Mouse (Mus musculus) thymus, postnatal 36 days (tissue): ENCODE results near the gene Pdcd1.
"Not testable (repeated sequence)": the region's sequence is repeated elsewhere in the genome, so short reads cannot be mapped to it uniquely, and the experiment has no call there.

Experiments used
- DNase-seq, 2 experiments: peaks; one replicate each; pipeline ENCODE4 v3.0.0; 2022; ENCODE audit warnings: mixed read lengths in 2 of 2

The Pdcd1 gene

GRCm38 (mm10) chr1:94052373-94052772 is at the start of gene Pdcd1:
TSS of gene Pdcd1 (minus strand) at chr1:94052553.
- peak; percentile 50 to 66 for DNase-seq

DNA sequence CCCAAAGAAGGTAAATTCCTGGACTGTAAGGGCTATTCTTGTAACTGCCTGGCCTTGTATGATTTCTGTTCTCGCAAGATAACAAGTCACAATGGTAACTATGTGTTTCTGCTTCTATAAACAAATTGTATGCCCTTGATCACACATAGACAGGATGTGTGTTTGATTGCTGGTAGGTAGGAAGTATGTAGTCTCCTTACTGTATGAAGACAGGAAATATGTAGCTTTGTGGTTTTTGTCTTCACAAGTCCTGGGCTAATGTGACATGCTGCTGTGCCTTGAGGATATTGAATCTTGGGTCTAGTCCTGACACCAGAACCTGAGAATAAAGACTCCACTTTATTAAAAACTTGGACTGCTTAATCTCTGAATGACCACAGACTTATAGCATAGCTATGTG is 39.4 kb upstream of the Pdcd1 start:
- DNase-seq = no peak

GRCm38 (mm10) chr1:94086311-94086898 is 34.1 kb upstream of the Pdcd1 start:
- DNase-seq = no peak

DNA sequence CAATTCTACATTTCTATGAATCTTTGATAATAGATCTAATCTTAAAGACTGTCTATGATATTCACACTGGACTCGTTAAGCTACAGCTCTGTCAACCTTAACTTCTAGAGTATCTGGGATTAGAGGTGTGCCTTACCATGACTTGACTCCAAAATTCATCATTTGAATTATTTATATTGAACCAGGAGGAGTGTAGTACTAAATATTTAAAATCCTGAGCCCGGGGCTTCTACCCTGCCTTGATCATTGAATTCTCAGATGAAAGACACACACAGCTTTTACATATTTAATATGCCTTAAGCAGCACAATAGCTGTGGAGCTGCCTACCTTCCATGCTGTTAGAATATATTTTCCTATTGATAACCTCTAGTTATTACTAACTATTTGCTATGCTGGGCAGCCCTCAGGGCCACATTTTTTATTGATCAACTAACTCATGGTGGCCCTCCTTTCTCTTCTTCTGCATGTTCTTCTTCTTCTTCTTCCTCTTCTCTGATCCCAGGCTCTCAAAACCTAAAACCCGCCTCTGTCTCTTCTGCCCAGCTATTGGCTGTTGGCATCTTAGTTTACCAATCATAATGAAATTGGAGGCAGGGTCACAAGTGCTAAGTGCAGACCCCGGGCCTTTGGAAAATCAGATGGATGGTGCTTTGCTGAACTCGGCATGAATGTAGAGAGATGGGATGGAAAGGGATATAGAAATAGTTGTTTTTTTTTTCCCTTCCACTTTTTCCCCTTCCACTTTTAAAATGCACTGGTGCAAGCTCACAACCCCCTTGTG is 33.2 kb upstream of the Pdcd1 start:
- no peak for DNase-seq

DNA sequence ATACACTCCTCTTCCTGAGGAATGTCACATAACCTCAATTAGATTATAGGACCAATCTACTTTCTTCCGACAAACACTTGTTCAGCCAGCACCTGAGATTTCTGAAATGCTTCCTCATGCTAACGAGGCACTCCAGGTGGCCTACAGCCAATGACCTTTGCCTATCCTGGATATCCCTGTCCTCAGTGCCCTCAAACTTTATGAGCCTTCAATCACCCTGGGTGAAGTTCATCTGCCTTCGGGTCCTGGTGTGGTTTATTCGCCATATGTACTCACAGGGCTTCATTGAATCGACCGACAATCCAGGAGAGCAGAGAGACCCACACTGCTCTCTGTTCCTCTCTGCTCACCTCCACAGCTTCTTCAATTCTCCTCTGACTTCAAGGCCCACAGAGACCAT is 29.4 kb upstream of the Pdcd1 start:
- no peak for DNase-seq

GRCm38 (mm10) chr1:94081191-94081590 is 28.8 kb upstream of the Pdcd1 start:
- peak in 1 of 2 experiments; percentile 6 for DNase-seq

DNA sequence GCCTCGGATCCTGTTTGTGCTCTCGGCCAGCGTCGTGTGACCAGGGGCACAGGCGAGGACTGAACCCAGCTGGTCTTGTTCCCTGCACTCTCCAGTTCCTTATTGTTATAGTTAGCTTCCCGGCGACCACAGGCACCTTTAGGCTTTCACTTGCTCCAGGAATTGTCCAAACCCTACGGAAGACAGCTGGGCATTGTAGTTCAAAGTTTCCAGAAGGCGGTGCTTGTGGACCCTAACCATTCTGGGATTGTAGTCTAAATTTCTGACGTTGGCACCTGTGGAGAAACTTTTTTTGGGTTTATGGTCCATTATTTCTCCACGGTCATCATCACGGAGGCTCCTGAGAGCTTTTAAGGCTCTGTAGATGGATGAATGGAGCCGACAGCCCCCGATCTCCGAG is 28.4 kb upstream of the Pdcd1 start:
- no peak for DNase-seq

DNA sequence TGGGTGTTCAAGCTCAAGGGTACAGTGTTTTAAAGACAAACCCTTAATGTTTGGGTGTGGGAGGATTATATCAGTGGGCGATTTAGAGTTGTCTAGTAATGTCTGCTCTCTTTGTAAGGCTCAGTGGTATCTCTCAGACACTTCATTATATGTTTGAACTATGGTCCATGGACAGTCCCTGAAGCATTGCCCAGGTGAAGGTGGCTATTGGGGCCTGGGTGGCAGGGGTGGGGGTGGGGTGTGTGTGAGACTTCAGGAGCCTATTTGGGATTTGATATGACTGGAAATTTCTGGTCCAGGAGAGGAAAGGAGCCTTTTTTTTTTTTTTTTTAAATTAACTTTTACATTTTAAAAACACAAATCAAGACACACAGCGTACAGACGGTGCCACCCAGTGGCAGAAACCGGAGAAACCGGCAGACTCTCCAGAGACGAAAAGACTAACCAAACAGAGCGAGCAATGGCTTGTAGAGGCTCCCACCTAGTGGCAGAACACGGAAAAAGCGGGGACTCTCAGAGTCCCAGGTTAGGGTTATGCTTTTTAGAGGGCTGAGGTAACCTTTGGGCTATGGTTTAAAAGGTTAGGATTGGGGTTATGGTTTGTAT is 26.6 kb upstream of the Pdcd1 start:
- peak; percentile 85 to 89 for DNase-seq

GRCm38 (mm10) chr1:94078314-94078713 is 26.0 kb upstream of the Pdcd1 start:
- no peak for DNase-seq

- DNase-seq = no peak
Observed at GRCm38 (mm10) chr1:94076702-94077101, 24.3 kb upstream of the Pdcd1 start.

DNA sequence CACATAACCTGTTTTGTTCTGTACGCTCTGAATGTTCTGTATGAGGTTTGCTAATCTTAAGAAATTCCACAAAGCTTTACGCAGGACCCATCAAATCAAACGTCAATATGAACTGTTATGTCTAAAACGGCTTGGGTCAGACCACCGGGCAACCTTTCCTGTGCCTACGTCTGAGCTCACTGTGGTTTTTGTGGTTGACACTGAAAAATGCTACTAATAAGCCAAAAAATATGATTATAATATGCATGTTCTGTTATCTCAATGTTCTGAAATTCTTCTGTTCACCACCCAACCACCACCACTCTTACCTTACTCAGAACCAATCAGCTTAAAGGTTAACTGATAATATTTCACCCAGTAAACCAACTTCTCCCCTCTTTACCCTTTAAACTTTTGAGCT is 22.4 kb upstream of the Pdcd1 start:
- no peak for DNase-seq

GRCm38 (mm10) chr1:94058281-94058680 is 5.9 kb upstream of the Pdcd1 start:
- DNase-seq = not testable (repeated sequence)

- DNase-seq = no peak
Observed at GRCm38 (mm10) chr1:94057401-94057800, 5.0 kb upstream of the Pdcd1 start.

- no peak for DNase-seq
Observed at GRCm38 (mm10) chr1:94055966-94056365, 3.6 kb upstream of the Pdcd1 start.

DNA sequence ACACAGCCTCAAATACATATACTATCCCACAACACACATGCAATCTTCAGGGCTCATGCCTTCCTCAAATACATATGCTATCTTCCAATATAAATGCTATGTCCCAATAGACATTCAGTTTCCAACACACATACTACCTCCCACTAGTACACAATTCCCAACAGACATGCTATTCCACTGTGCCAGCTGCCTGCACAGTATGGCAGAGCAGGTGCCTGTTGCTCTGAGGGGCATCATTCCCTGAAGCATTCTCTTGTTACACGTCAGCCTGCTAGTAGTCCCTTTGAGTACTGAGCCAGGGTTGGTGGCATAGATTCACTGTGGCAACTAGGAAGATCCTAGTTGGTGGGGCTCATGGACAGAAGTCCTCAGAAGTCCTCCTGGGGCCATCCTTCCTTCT is 2.1 kb upstream of the Pdcd1 start:
- DNase-seq = no peak

DNA sequence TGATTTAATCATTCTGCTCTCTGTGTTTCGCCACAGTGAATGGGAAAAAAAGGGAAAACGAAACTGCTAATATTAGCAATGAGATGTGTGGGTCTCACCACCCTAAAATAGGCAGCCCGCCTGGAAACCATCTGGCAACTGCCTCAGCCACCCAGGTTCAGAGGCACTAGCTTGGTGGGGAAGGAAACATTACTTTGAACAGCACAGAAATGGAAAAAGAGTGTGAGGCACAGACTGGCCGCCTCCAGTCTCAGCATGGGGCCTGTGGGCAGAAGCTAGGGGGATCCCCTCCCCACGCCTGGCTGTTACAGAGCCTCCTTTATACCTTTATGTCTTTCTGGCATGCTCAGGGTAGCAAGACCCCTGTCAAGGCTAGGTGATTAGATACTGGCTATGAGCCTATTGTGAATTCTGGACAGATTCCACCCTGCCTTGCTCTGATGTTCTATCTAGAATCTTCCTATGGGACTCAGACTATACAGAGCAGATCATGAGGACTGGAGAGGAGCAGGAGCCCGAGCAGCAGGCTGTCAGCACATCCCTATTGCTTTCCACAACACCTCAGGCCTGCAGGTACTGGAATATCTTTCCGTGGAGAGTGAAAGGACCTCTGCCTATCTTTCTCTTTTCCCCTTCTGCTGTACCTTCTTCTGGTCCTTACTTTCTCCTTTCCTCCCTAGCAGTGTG is 1.3 kb upstream of the Pdcd1 start:
- DNase-seq = peak; percentile 25 to 42

- DNase-seq = no peak
Observed at GRCm38 (mm10) chr1:94051104-94051503, 1.2 kb downstream of the Pdcd1 start.

DNA sequence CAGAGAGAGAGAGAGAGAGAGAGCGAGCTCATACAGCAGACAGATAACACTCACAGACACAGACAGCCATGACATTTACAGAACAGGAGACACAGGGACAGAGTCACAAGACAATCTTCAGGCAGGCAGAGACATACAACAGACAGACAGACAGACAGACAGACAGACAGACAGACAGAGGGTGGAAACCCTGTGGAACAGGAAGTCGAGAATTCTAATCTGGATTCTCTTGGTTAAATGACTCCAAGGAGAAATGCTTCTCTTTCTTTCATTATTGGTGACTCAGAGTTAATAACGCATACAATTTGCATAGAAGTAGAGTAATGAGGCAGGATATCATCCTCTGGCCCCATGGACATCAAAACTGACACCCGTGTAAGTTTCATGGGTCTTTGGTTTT is 5.8 kb downstream of the Pdcd1 start:
- no peak for DNase-seq

- no peak for DNase-seq
Observed at GRCm38 (mm10) chr1:94045559-94045958, 6.8 kb downstream of the Pdcd1 start.

DNA sequence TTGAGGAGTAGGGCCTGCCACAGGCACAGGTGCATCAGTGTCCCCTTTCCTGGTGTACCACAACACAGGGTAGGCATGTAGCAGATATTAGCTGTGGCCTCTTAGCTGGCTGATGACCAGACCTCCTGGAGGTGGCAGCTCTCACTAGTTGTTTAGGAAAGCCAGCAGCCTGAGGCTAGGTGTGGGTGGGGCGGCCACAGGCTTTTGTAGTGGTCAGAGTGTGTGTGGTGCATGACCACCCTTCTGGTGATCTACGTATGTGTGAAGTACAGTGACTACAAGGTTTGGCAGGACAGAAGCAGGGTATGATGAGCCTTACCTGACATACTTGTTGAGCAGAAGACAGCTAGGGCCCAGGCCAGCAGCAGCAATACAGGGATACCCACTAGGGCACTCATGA is 12.0 kb downstream of the Pdcd1 start:
- DNase-seq = no peak

GRCm38 (mm10) chr1:94034984-94035743 is 17.2 kb downstream of the Pdcd1 start:
- DNase-seq = peak; percentile 82 to 88

DNA sequence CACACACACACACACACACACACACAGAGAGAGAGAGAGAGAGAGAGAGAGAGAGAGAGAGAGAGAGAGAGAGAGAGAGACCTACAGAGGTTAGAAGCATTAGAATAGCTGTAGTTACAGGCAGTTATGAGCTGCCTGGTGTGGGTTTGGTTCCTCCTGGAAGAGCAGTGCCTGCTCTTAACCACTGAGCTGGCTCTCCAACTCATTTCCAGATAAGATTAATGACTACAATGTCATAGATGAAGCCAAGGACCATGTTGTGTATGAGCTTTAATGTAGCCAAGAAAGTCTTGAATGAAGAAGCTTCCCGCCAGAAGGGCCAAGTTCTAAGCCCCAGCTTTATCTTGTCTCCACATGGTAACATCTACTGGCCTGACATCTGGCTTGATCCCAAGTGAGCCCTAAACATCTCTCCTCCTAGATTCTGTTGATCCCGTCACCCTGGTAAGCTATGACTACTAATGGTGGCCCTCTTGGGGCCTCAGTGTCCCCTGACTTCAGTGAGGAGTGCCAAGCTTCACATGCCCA is 19.2 kb downstream of the Pdcd1 start:
- DNase-seq = no peak

- no peak for DNase-seq
Observed at GRCm38 (mm10) chr1:94028741-94029140, 23.6 kb downstream of the Pdcd1 start.
